Mouse (Mus musculus) kidney, adult 2 months (tissue): Measurements from ENCODE around the gene Ttpal. TPM values are rescaled to one million over a fixed set of nuclear protein-coding genes. Genes with fewer than 3 reads are reported as not detected.

Experiments used
- DNase-seq: peaks from one replicate; pipeline ENCODE4 v3.0.0; 2021
- H3K27ac ChIP-seq: fragments of 200-500 bp; 2 replicates; pipeline ENCODE4 v1.5.1; 2012; ENCODE audit warnings: low read depth, low read length, control low read depth, inconsistent platforms; ENCODE audit not compliant: insufficient read depth
- H3K27me3 ChIP-seq: fragments of 200-500 bp; replicated peaks from 2 replicates; pipeline ENCODE4 v1.6.1; 2012; ENCODE audit warnings: mild to moderate bottlenecking, moderate library complexity, low read length, inconsistent platforms; ENCODE audit not compliant: control insufficient read depth, insufficient read depth
- H3K36me3 ChIP-seq: fragments of 200-500 bp; 2 replicates; pipeline ENCODE4 v1.6.1; 2012; ENCODE audit warnings: mild to moderate bottlenecking, moderate library complexity, low read length, inconsistent platforms; ENCODE audit not compliant: control insufficient read depth, insufficient read depth
- H3K4me1 ChIP-seq: fragments of 200-500 bp; 2 replicates; pipeline ENCODE4 v1.6.1; 2011; ENCODE audit warnings: low read length; ENCODE audit not compliant: control insufficient read depth, insufficient read depth
- H3K4me3 ChIP-seq: fragments of 200-500 bp; 2 replicates; pipeline ENCODE4 v1.5.1; 2011; ENCODE audit warnings: mild to moderate bottlenecking, low read depth, low read length, control low read depth; ENCODE audit not compliant: insufficient read depth
- CTCF ChIP-seq: fragments of 200-500 bp; conservative IDR thresholded peaks from 2 replicates; pipeline ENCODE4 v1.5.1; 2011; ENCODE audit warnings: low read depth, mild to moderate bottlenecking, control low read depth, low read length, moderate library complexity, mixed read lengths; ENCODE audit not compliant: insufficient read depth, insufficient read length
- POLR2A ChIP-seq: fragments of 200-500 bp; IDR thresholded peaks from one replicate; pipeline ENCODE4 v1.6.1; 2011; ENCODE audit warnings: low read depth, low read length, control low read depth
- WGBS: fragments of 180-500 bp; shearing (Covaris S2); methylation state at CpG from one replicate; pipeline ENCODE4 v1.1.7; 2018; 5-methylcytosine and 5-hydroxymethylcytosine counted together
- polyA plus RNA-seq: library from polyadenylated mRNA; depleted of rRNA; stranded (reverse); fragments of >200 nt; gene quantifications from 2 replicates; pipeline ENCODE4 v1.2.3, GENCODE M21; 2012

Gene Ttpal
- polyA plus RNA-seq, 1 experiment: 11.3 TPM

DNA sequence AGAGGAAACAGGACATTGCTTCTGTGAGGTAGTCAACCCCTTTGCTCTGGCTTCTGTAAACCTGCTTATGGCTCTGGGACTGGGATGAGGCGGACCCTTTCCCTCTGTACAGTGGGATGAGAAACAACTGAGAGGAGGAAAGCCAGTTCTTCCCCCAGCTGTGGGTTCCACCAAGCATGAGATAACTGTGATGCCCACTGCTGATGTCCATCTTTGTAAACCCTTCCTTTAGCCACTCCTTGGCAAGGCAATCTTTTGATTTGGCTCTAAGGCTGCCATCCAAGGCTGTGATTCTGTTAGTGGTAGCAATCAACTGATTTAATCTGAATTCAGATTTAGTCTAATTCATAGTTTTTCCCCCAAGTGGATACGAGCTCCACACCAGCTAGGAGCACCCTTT, 55.4 kb downstream of the Ttpal start:
- no peak for TF ChIP-seq POLR2A
- no peak for TF ChIP-seq CTCF
- no peak overlapping the region for H3K4me3 ChIP-seq
- no peak for DNase-seq
- no peaks in the 10 kb centered on the region for H3K36me3 ChIP-seq
- H3K27ac ChIP-seq: no peak overlapping the region
- peaks cover 29% of the 10 kb centered on the region for H3K4me1 ChIP-seq
- WGBS: 92% methylated on average over 2 of the region's 2 CpGs
- no peaks in the 10 kb centered on the region for H3K27me3 ChIP-seq

DNA sequence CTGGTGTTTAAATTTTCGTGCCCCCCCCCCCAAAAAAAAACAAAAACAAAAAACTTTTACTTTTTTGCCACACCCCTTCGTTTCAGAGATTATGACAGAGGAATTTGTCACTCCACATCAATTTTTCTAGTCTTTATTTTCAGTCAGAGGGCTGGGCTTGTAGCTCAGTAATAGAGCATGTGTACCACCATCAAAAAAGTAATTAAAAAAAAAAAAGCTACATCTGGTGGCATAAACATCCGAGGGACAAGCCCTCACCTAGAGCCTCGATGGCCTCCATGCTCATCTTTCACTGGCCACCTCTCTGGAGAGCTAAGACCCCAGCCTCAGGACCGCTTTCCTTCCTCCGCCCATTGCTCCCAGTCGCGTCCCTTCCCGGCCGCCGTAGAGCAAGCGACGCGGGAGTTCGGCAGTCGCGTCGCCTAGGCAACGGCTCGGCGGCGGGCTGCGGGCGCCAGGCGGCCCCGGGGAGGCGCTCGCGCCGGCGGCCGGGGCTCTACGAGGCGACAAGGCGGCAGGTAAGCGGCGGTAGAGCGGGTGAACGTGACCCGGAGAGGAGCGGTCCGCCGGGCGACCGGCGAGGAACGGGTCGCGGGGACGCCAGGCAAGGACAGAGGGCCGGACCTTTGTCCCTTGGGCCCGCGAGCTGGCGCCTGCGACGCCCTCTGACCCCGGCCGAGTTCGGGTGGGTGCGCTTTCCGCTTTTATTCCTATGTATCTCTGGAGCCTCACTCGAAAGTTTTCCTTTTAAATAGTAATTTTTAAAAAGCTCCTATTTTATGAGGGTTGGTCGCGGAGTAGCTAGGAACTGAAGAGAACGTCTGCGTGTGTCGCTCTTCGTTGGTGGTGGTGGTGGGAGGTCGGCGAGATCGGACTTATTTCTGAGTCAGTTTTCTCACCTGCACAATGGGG, 56.1 kb downstream of the Ttpal start, which contains the start of gene Pkig:
Gene Pkig (plus strand): TSS at position 412 of the 912 bp plus-strand sequence.
- peak; percentile 90 for DNase-seq
- TF ChIP-seq POLR2A: no peak
- 0 out of 2 replicates have a peak, but pooled peaks have one; percentile 1 for TF ChIP-seq CTCF
- H3K4me1 ChIP-seq: peaks cover 30% of the 10 kb centered on the region
- peak within 1 kb of the TSS; percentile 94 for H3K27ac ChIP-seq
- under 1% methylated on average over 71 of the region's 71 CpGs for WGBS
- H3K27me3 ChIP-seq: no peaks in the 10 kb centered on the region
- peak within 1 kb of the TSS; percentile 88 for H3K4me3 ChIP-seq
- H3K36me3 ChIP-seq: no peaks in the 10 kb centered on the region

DNA sequence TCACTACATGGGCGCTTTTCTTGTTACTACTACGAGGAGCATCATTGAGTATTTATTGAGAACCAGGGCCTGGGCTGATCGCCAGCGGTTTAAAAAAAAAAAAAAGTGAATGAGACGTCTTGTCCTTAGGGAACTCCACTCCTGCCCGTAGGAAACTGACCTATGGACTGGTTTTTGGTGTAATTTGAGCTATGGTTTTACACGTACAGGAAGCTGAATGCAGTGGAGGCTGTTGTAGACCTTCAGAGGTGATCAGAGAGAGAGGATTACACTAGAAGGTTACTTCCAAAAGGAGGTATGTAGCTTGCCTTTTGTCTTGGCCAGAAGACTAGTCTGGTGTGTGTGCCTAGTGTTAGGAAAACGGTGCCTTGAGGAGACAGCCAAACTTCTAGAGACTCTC, 56.8 kb downstream of the Ttpal start:
- peaks cover 30% of the 10 kb centered on the region for H3K4me1 ChIP-seq
- no peaks in the 10 kb centered on the region for H3K36me3 ChIP-seq
- under 1% methylated on average over 8 of the region's 8 CpGs for WGBS
- peak; percentile 67 for DNase-seq
- H3K27me3 ChIP-seq: no peaks in the 10 kb centered on the region
- peak overlapping the region; percentile 94 for H3K27ac ChIP-seq
- no peak for TF ChIP-seq POLR2A
- no peak for TF ChIP-seq CTCF
- peak overlapping the region; percentile 88 for H3K4me3 ChIP-seq

DNA sequence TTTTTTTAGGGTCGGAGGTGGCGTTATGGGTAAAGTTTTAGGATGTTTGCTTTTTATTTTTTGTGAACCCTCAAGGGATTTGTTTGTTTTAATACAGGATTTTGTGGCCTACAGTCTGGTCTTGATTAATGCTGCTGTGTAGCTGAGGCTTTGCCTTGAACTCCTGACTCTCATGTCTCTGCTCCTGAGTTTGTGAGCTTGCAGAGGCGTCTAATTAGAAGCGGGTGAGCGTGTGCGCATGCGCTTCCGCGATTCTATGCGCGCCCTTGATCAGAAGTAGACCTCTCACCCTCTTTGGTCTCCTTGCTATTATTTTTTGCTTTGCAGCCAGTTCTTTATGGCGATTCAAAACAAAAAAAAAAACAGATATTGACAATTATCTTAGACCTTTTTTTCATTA, 57.3 kb downstream of the Ttpal start:
- H3K27me3 ChIP-seq: no peaks in the 10 kb centered on the region
- H3K4me3 ChIP-seq: peak overlapping the region; percentile 88
- H3K4me1 ChIP-seq: peaks cover 30% of the 10 kb centered on the region
- TF ChIP-seq POLR2A (no peak), CTCF (no peak)
- peak overlapping the region; percentile 94 for H3K27ac ChIP-seq
- WGBS: 67% methylated on average over 12 of the region's 12 CpGs
- no peak for DNase-seq
- no peaks in the 10 kb centered on the region for H3K36me3 ChIP-seq

DNA sequence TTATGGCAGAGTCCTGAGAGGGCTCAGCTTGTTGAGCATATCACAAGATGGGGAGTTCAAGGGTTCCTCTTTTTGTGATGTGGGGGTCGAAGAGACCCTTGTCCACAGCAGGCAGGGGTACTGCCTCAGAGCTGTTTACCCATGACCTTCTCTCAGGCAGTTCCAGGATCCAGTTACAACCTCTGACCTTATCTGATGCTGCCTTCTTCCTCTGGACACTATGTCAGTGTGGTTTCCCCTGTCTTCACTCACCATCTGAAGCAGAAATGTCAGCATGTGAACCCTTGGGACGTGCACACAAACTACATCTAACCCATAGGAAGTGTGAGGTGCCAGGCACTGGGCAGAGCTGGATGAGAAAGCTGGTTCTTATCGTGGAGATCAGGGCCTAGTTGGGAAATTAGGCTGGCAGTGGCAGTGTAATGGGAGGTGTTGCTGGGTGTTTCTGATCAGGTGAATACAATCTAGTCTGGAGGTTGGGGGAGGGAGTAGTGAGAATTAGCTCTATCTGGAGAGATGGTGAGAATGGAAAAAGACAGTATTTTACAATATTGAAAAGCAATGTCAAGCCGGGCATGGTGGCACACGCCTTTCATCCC, 58.1 kb downstream of the Ttpal start:
- H3K4me3 ChIP-seq: no peak overlapping the region
- no peaks in the 10 kb centered on the region for H3K36me3 ChIP-seq
- no peak for TF ChIP-seq POLR2A
- TF ChIP-seq CTCF: no peak
- DNase-seq: no peak
- H3K27ac ChIP-seq: 0 out of 2 replicates have a peak overlapping the region, but pooled peaks have one; percentile 44
- no peaks in the 10 kb centered on the region for H3K27me3 ChIP-seq
- WGBS: 59% methylated on average over 5 of the region's 5 CpGs
- H3K4me1 ChIP-seq: peaks cover 30% of the 10 kb centered on the region

DNA sequence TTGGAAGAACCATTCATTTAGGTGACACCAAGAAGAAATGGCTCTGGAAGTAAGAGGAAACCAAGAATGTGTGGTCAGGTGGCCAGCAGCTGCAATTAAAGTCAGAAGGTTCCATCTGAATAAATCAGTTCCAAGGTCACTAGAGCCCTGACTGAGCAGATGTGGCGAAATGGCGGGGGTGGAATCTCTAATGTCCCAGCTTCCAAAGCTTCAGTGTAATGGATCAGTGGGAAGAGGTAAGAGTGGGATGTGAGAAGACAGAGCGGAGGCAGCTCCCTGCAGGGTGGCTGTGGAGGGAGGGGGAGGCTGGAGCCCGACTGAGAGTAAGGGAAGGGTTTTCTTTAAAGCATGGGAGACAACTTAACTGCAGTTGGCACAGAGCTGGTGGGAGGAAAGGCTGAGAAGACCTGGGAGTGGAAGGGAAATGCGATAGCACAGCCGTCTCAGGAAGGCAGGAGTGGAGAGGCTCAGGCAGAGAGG, 59.3 kb downstream of the Ttpal start:
- peak overlapping the region; percentile 44 for H3K27ac ChIP-seq
- no peak for TF ChIP-seq POLR2A
- no peak for TF ChIP-seq CTCF
- peaks cover 30% of the 10 kb centered on the region for H3K4me1 ChIP-seq
- no peaks in the 10 kb centered on the region for H3K27me3 ChIP-seq
- 30% methylated on average over 6 of the region's 6 CpGs for WGBS
- peak; percentile 62 for DNase-seq
- H3K4me3 ChIP-seq: no peak overlapping the region
- H3K36me3 ChIP-seq: no peaks in the 10 kb centered on the region

DNA sequence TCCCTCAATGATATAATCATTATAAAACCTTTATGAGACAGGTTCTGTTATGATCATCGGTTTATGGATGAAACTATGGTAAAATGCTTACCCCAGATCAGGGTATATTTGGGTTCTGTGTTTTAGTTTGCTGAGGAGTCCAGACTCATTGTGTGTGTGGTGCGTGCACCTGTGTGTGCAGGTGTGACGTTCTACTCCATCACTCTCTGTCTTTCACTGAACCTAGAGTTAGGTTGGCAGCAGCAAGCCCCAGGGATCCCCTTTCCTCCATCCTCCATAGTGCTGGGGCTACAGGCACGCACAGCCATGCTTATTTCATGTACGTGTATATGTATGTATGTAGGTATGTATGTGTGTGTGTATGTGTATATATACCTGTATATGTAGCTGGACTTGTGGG, 60.0 kb downstream of the Ttpal start:
- H3K27ac ChIP-seq: no peak overlapping the region
- no peak overlapping the region for H3K4me3 ChIP-seq
- WGBS: 91% methylated on average over 5 of the region's 5 CpGs

More for the DNA sequence above, 60.0 kb downstream of the Ttpal start:
- peaks cover 30% of the 10 kb centered on the region for H3K4me1 ChIP-seq
- no peaks in the 10 kb centered on the region for H3K27me3 ChIP-seq
- H3K36me3 ChIP-seq: no peaks in the 10 kb centered on the region
- TF ChIP-seq CTCF (no peak), POLR2A (no peak)
- DNase-seq: no peak
